Mouse (Mus musculus) lung, adult 2 months (tissue): Measurements from ENCODE around the gene Emilin2. TPM values are rescaled to one million over a fixed set of nuclear protein-coding genes. Genes with fewer than 3 reads are reported as not detected.

Experiments used
- DNase-seq: peaks from one replicate; pipeline ENCODE4 v3.0.0; 2022
- H3K4me1 ChIP-seq: fragments of 200-500 bp; 2 replicates; pipeline ENCODE4 v1.6.1; 2011; ENCODE audit warnings: low read length; ENCODE audit not compliant: control insufficient read depth, insufficient read depth
- H3K4me3 ChIP-seq: fragments of 200-500 bp; replicated peaks from 2 replicates; pipeline ENCODE3; 2011; ENCODE audit warnings: low read depth, mild to moderate bottlenecking, control low read depth, low read length; ENCODE audit errors: extremely low read depth
- CTCF ChIP-seq: fragments of 200-500 bp; IDR thresholded peaks from 2 replicates; pipeline ENCODE4 v1.5.1; 2011; ENCODE audit warnings: mild to moderate bottlenecking, low read length, control low read depth; ENCODE audit not compliant: insufficient read depth
- POLR2A ChIP-seq: fragments of 200-500 bp; IDR thresholded peaks from 2 replicates; pipeline ENCODE4 v1.6.1; 2011; ENCODE audit warnings: low read depth, mild to moderate bottlenecking, control low read depth, low read length, borderline replicate concordance; ENCODE audit errors: extremely low read depth
- WGBS: fragments of 180-500 bp; shearing (Covaris S2); methylation state at CpG from one replicate; pipeline ENCODE4 v1.1.7; 2018; 5-methylcytosine and 5-hydroxymethylcytosine counted together
- polyA plus RNA-seq: library from polyadenylated mRNA; depleted of rRNA; stranded (reverse); fragments of >200 nt; gene quantifications from 2 replicates; pipeline ENCODE4 v1.2.3, GENCODE M21; 2012

Emilin2 gene
- polyA plus RNA-seq, 1 experiment, result 17.3 TPM

DNA sequence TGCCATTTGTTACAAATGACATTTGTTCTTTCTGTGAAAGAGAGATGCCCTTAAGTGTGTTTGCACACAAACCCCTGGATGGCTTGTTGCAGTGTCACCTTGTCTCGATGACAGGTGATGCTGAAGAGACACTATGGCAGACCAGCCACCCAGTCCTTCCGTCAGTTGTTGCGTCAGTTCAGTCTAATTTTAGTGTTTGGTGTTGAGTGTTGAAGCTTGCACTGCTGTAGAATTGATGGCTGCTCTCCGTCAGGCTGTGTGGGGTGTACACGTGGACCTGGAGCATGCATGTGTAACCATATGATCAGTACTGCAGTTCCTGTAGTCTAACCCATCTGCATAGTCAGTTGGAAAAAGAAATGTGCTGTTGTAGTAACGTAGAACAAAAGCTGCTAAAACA, 62.8 kb downstream of the Emilin2 start:
- Histone ChIP-seq H3K4me1 (peaks cover 17% of the 10 kb centered on the region), H3K4me3 (no peak overlapping the region)
- 68% methylated on average over 6 of the region's 6 CpGs for WGBS
- TF ChIP-seq POLR2A (no peak), CTCF (no peak)
- no peak for DNase-seq

DNA sequence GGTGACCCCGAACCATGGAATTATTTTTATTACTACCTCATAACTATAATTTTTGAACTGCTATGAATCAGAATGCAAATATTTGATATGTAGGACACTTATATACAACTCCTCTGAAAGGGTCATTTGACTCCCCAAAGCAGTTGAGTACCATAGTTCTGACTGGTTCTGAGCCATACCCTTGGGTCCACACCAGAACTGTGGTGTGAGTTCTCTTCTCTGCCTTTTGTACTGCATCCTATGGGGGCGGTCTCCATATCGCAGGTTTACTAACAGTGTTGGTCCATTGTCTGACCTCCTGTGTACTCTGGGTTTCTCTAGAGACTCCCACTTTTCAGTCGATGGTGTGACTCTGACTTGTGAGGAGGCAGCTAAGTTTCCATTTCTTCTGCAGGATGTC, 65.8 kb downstream of the Emilin2 start:
- TF ChIP-seq CTCF (no peak), POLR2A (no peak)
- no peak for DNase-seq
- 89% methylated on average over 4 of the region's 4 CpGs for WGBS

DNA sequence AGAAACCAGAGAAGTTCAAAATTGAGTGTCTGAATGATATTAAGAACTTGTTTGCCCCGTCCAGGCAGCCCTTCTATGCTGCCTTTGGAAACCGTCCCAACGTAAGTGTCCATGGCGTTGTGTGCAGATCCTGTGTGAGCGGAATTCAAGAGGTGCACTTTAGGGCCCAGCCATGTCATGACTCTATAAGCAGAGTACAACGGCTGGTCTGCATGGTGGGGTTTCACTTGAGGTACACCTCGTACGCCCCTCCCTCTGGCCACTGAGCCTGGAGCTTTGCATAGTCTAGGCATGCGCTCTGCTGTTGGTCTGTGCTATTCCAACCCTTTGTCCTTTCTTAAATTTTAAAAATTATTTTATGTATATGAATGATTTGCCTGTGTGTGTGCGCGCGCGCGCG, 66.6 kb downstream of the Emilin2 start:
- Histone ChIP-seq H3K4me3 (no peak overlapping the region), H3K4me1 (peaks cover 10% of the 10 kb centered on the region)
- no peak for TF ChIP-seq POLR2A
- no peak for TF ChIP-seq CTCF
- DNase-seq, result no peak
- 95% methylated on average over 15 of the region's 15 CpGs for WGBS

More for the DNA sequence above, 65.8 kb downstream of the Emilin2 start:
- H3K4me1 ChIP-seq, result peaks cover 16% of the 10 kb centered on the region
- no peak overlapping the region for H3K4me3 ChIP-seq

DNA sequence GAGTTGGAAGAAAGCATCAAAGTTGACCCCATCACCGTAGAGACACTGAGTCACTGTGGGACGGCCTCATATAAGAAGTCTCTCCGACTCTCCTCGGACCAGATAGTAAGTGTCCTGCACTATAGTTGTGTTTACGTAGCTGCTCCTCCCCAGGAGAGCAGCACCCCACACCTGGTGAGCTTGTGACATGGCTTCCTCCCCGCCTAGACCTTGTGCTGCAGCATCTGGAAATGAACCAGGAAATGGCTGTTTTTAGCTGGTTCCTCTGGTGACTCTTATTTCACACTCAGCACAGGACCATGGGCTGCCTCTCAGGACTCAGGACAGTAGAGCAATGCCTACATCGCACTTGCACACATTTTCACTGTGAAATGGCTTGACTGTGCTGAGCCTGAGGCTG, 69.1 kb downstream of the Emilin2 start:
- TF ChIP-seq POLR2A (no peak), CTCF (no peak)
- 86% methylated on average over 7 of the region's 7 CpGs for WGBS
- no peak for DNase-seq
- H3K4me1 ChIP-seq, result no peaks in the 10 kb centered on the region
- no peak overlapping the region for H3K4me3 ChIP-seq

DNA sequence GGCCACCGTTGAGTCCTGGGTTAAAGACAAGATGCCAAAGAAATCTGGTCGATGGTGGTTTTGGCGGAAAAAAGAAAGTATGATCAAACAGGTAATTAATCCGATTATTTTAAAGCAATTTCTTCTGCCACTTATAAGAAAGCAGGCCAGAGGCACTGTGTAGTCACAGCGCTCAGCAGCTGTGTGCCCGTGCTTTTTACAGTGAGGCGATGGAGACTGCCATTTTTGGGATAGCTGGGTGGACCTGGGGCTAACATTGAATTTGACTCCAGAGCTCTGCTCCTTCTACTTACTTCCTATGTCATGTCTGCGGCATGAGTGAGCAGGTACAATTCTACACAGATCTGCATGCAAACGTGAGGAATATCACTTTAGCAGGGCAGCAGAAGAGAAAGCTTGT, 71.0 kb downstream of the Emilin2 start:
- TF ChIP-seq POLR2A, result no peak
- no peak for TF ChIP-seq CTCF
- DNase-seq, result no peak
- Histone ChIP-seq H3K4me3 (no peak overlapping the region), H3K4me1 (no peaks in the 10 kb centered on the region)
- WGBS, result 93% methylated on average over 9 of the region's 9 CpGs

DNA sequence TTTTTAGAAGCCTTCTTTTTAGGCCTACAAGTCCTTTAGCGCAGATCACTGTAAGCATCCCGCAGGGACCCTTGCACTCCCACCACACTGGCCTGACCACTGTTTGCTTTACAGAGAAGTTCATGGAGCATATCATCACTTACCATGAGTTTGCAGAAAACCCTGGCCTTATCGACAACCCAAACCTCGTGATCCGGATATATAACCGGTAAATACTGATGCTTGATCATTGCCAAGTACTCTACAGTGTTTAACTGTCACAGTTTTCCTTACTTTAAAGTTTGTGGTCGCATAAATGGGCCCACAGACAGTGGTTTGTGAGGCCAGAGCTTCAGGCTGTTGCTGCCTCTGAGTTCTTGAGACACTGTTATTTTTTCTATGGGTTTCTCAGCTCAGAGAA, 73.3 kb downstream of the Emilin2 start:
- H3K4me3 ChIP-seq, result no peak overlapping the region
- TF ChIP-seq POLR2A, result no peak
- no peak for TF ChIP-seq CTCF
- H3K4me1 ChIP-seq, result no peaks in the 10 kb centered on the region
- WGBS, result 94% methylated on average over 7 of the region's 7 CpGs
- no peak for DNase-seq

DNA sequence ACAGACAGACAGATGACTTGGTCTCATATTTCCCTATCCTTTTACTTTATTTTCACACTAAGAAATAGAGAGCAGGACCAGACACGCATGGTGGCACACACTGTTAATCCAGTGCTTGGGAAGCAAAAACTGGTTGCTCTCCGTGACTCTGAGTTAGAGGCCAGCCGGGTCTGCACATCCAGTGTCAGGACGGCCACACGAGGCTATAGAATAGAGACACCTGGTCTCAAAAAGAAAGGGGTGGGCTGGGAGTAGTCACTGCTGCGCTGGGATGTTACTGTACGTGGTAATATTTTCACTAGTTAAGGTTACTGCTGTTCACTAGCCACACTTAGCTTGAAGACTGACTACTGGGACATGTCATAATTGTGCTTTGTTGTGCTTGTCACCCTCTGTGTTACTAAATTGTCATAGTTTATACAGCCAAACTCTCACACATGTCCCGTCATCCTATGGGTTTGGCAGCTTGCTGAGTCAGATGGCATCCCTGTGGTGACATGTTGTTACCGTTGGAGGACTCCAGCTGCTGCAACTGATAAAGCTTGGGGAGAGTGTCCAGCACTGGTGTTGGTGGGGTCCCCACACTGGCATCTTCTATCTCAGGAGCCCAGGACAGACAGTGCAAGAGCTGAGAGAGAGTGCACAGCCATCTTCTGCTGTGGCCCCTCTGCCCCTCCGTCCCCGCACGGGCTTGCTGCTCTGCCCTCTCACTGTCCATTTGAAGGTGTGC, 76.4 kb downstream of the Emilin2 start:
- no peaks in the 10 kb centered on the region for H3K4me1 ChIP-seq
- WGBS, result 88% methylated on average over 12 of the region's 12 CpGs
- no peak overlapping the region for H3K4me3 ChIP-seq
- no peak for DNase-seq
- TF ChIP-seq CTCF (no peak), POLR2A (no peak)

DNA sequence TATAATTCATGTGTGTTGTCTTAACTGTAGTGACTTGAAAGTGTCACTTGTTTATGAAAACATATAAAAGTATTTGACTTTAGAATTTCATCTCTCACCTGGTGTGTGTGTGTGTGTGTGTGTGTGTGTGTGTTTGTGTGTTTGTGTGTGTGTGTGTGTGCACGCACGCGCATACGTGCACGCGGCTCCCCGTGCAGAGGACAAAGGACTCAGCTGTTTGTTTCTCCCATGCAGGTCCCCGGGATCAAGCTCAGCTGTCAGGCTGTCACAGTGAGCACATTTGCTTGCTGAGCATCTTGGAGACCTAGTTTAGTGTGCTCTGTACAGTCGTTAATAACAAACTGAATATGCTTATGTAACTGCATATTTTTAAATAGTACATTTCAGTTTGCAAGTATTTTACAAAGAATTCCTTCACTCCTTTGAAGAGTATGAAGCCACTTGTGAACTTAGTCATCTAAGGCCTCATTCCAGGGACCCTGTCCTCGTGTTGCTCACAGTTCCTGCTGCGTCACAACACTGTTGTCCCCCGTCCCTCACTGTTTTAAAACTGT, 77.7 kb downstream of the Emilin2 start:
- no peaks in the 10 kb centered on the region for H3K4me1 ChIP-seq
- no peak overlapping the region for H3K4me3 ChIP-seq
- no peak for TF ChIP-seq POLR2A
- no peak for TF ChIP-seq CTCF
- 83% methylated on average over 12 of the region's 12 CpGs for WGBS
- no peak for DNase-seq

DNA sequence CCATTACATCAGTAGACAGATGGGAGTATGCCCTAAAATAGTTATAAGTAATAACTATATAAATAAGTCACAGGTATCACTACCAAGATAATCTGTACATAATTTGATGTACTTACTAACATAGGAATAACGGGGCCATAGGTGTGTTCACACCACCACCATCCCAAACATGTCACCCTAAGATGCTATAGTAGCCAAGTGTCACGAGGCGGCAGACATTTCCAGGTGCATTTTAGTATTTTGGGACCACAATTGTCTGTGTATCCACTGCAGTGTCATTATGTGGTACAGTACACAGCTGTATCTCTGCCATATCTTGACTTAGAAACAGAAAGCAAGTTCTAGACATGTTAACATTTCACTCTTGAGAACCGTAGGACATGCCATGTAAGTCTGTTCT, 78.6 kb downstream of the Emilin2 start:
- no peak overlapping the region for H3K4me3 ChIP-seq
- 90% methylated on average over 4 of the region's 4 CpGs for WGBS
- TF ChIP-seq CTCF, result no peak
- no peak for DNase-seq
- no peaks in the 10 kb centered on the region for H3K4me1 ChIP-seq

DNA sequence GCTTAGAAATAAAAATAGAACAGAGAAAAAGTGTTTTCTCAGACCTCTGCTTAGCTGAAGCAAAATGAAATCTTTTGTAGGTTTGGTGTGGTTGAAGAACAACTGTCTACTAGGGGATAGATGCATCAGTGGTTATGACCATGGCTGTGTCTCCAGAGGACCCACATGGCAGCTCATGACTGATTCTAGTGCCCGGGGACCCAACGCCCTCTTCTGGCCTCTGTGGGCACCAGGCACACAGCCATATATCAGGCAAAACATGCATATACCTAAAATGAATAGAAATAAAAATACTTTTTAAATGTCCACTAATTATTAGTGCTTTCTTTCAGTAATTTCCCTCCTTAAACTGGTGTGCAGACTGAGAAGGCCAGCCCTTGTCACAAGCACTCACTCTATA, 79.8 kb downstream of the Emilin2 start:
- H3K4me3 ChIP-seq, result no peak overlapping the region
- no peaks in the 10 kb centered on the region for H3K4me1 ChIP-seq
- 82% methylated on average over 2 of the region's 2 CpGs for WGBS
- no peak for DNase-seq
- TF ChIP-seq POLR2A, result no peak
